Mouse (Mus musculus): ENCODE data around the gene Duox1. TPM values are rescaled to one million over a fixed set of nuclear protein-coding genes. Genes with fewer than 3 reads are reported as not detected.

The Duox1 gene
- not detected for polyA plus RNA-seq (2017; shearing (Covaris generic))

DNA sequence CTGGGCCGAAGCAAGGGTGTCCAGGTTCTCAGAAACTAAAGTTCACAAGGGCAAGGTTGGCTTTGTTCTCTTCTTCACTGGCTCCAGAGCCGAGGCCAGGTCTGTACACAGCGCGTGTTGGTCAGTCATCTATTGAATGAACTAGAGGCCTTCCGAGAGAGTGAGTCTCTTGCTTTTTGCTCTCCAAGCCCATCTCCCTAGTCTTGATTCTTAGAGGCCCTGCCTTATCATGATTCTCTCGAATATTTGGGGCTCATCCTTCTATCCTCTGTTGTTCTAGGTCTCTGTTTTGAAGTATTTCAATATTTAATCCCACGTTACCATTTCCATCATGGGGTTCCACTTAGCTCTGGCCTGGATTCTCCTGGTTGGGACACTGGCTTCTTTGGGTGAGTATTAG, at the start of gene Duox1:
Gene Duox1, plus strand, starts transcription at position 301 of the 400 bp plus-strand sequence.

DNA sequence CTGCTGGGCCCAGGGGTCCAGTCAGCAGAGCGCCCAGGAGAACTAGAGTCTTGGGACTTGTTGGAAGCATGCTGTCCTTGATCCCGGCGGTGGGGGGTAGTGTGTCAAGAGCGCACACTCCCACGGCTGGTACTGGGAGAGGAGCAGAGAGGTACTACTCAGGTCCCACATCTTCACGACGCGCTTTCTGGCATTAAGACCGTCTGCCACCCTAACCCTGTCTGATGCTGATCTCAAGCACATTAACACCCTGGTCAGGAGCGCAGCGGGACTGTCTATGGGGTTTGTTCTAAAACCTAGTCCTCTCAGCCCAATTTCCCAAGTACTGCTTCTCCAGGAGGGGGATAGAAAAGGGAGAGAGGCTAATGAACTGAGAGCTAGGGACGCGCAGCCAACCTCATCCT, 17.4 kb upstream of the Duox1 start, which contains the start of gene Duox2:
Gene Duox2, minus strand, starts transcription at position 354 of the 404 bp plus-strand sequence.

DNA sequence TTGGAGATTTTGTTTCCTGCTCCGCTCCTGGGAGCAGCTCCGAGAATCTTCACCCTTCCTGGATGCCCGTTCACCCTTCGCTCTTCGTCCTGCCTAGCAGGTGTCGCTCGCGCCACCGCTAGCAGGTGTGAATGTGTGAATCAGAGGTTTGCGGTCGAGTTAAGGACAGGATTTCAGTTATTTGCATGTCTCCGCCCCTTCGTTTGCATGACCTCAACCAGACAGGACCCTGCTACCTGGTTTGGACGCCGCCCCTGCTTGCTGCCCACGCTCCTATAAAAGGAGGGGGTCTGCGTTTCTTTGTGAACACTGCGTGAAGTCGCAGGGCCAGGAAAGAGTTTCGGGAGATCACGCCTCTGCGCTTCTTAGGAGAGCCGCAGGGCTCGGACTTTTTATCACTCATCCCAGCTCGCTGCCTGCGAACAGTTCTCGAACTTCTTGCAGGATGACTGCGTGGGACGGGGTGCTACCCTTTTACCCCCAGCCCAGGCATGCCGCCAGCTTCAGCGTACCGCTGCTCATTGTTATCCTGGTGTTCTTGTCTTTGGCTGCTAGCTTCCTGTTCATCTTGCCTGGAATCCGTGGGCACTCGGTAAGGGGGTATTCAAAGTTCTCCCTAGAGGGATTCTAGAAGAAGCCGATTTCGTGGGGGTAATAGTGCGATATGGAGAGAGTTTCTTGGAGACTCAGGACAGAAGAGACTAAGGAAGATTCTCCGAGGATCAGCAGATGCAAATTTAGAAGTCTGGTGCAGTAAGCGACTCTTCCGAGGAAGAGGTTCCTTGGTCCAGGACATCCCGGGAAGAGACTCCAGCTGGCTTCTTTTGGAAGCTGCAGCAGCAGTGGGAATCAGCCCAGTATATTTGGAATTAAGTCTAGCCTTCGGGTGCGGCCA, 16.6 kb upstream of the Duox1 start, which contains the start of gene Duoxa2:
Gene Duoxa2, plus strand, starts transcription at position 305 of the 895 bp plus-strand sequence.

DNA sequence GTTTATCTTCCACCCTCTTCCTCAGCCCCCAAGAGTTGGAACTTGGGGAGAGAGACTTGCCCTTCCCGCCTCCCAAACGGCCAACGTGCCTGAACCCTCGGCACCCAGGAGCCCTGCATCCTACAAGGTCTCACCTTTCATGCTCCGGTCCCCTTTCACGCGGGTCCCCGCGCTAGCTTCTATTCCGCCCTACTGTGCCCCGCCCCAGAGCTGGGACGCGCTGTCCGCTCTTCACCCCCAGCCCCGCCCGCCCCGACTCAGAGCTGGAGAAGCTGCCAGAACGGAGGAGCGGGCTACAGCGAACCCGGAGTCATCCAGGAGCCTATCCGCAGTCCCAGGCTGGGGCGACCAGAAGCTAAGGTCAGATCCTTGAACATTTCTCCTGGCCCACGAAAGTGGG, 1.9 kb upstream of the Duox1 start, which contains the start of gene Duoxa1:
Gene Duoxa1, minus strand, starts transcription at position 195 of the 400 bp plus-strand sequence.

DNA sequence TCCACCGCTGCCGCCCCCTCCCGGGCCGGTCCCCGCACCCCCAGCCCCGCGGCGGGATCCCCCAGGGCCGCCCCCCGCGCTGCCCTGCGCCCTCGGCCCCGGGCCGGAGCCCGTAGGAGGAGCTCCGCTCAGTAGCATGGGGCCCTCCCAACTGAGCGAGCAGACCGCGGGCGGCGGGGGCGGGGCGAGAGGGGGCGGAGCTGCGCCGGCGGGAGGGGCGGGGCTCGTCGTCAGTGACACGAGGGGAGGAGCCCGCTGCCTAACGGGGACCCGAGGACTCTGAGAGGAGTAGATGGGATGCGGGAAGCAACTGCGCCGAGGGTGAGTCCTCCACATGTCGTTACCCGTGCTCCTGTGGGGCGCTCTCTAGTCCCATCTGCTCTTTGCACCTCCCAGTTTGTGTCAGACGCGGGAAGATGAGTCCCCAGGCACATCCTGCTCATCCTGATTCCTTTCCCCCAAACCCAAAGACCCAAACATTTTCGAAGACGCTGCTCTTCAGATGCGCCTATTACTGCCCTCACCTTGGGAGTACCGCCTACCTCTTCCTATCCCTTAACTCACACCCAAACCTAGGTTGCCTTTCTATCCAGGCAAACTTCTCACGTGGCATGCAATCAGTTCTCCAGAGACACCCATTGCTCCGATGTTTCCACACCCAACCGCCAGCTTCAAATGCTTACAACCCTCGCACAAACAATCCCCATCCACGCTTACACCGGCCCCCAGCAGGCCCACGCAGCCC, 53.7 kb downstream of the Duox1 start, which contains the start of gene Shf:
Gene Shf, minus strand, starts transcription at position 168 of the 745 bp plus-strand sequence.

Other genes with a start within 250 kb of the Duox1 start
- 22.2 TPM for gene Spg11, start 197.3 kb upstream of the Duox1 start, polyA plus RNA-seq (2017; shearing (Covaris generic))
- gene B2m, start 168.0 kb upstream of the Duox1 start, polyA plus RNA-seq (2017; shearing (Covaris generic)) = 8,183 TPM
- not detected for gene Trim69, start 155.0 kb upstream of the Duox1 start, polyA plus RNA-seq (2017; shearing (Covaris generic))
- 1.4 TPM for gene Patl2, start 129.5 kb upstream of the Duox1 start, polyA plus RNA-seq (2017; shearing (Covaris generic))
- not detected for gene Terb2, start 129.4 kb upstream of the Duox1 start, polyA plus RNA-seq (2017; shearing (Covaris generic))
- gene Sord, start 80.9 kb upstream of the Duox1 start, polyA plus RNA-seq (2017; shearing (Covaris generic)) = 4.1 TPM
- not detected for gene Duox2, start 17.2 kb upstream of the Duox1 start, polyA plus RNA-seq (2017; shearing (Covaris generic))
- not detected for gene Duoxa2, start 16.8 kb upstream of the Duox1 start, polyA plus RNA-seq (2017; shearing (Covaris generic))
- gene Duoxa1, start 1.9 kb upstream of the Duox1 start, polyA plus RNA-seq (2017; shearing (Covaris generic)) = not detected
- 0.94 TPM for gene Shf, start 53.5 kb downstream of the Duox1 start, polyA plus RNA-seq (2017; shearing (Covaris generic))
- 274 TPM for gene Slc28a2, start 110.8 kb downstream of the Duox1 start, polyA plus RNA-seq (2017; shearing (Covaris generic))
- 98.5 TPM for gene Gm14085, start 169.3 kb downstream of the Duox1 start, polyA plus RNA-seq (2017; shearing (Covaris generic))